Mouse (Mus musculus): ENCODE data around the gene Pou4f1. TPM values are rescaled to one million over a fixed set of nuclear protein-coding genes. Genes with fewer than 3 reads are reported as not detected.

Gene Pou4f1
- total and polyA plus RNA-seq, 3 experiments, result 3.0 to 8.2 TPM; not detected in 1

GRCm38 (mm10) chr14:104465483-104466235, 2.1 kb downstream of the Pou4f1 start:
- no peaks in the 10 kb centered on the region for H3K27me3 ChIP-seq (ENCODE audit: control insufficient read depth in 1 of 2, insufficient read depth in 2 of 2, low read length in 2 of 2)
- peaks cover 13% of the 10 kb centered on the region for H3K79me2 ChIP-seq (ENCODE audit: control insufficient read depth, insufficient read depth, low read length, poor library complexity)
- no peak for TF ChIP-seq TAL1 (IDR thresholded peaks at IDR 0.05; ENCODE audit: low read length)
- no peak for TF ChIP-seq UBTF (IDR thresholded peaks at IDR 0.05; ENCODE audit: borderline replicate concordance, insufficient read depth, low read depth, low read length)
- no peak for TF ChIP-seq KAT2A (conservative IDR thresholded peaks at IDR 0.05; ENCODE audit: low read depth, low read length)
- H3K27ac ChIP-seq (ENCODE audit: control insufficient read depth, low read depth, low read length), result no peak overlapping the region
- H3K36me3 ChIP-seq (ENCODE audit: control insufficient read depth in 1 of 2, insufficient read depth in 2 of 2, low read length in 2 of 2), result peaks cover 0 to 5% of the 10 kb centered on the region in 2 experiments; a peak in 2 of 4 replicates
- H3K9ac ChIP-seq (ENCODE audit: control insufficient read depth, low read depth, low read length, poor library complexity, severe bottlenecking), result no peak overlapping the region
- H3K9me3 ChIP-seq (replicated peaks; ENCODE audit: insufficient read depth, low read length), result no peaks in the 10 kb centered on the region
- peaks cover 2 to 5% of the 10 kb centered on the region in 2 experiments for H3K4me1 ChIP-seq (ENCODE audit: control insufficient read depth in 1 of 2, insufficient read depth in 2 of 2, low read length in 2 of 2)
- H3K4me3 ChIP-seq (ENCODE audit: control insufficient read depth in 1 of 2, insufficient read depth in 1 of 2, low read depth in 2 of 2, low read length in 2 of 2), result no peak overlapping the region
- no peak for DNase-seq (ENCODE audit: low read depth, low spot score)

GRCm38 (mm10) chr14:104464841-104465240, 3.0 kb downstream of the Pou4f1 start:
- no peaks in the 10 kb centered on the region for H3K27me3 ChIP-seq (ENCODE audit: control insufficient read depth in 1 of 2, insufficient read depth in 2 of 2, low read length in 2 of 2)
- DNase-seq (ENCODE audit: low read depth, low spot score), result no peak
- no peak overlapping the region for H3K27ac ChIP-seq (ENCODE audit: control insufficient read depth, low read depth, low read length)
- H3K36me3 ChIP-seq (ENCODE audit: control insufficient read depth in 1 of 2, insufficient read depth in 2 of 2, low read length in 2 of 2), result peaks cover 0 to 5% of the 10 kb centered on the region in 2 experiments; a peak in 2 of 4 replicates
- H3K9ac ChIP-seq (ENCODE audit: control insufficient read depth, low read depth, low read length, poor library complexity, severe bottlenecking), result no peak overlapping the region
- H3K4me3 ChIP-seq (ENCODE audit: control insufficient read depth in 1 of 2, insufficient read depth in 1 of 2, low read depth in 2 of 2, low read length in 2 of 2), result no peak overlapping the region
- peaks cover 13% of the 10 kb centered on the region for H3K79me2 ChIP-seq (ENCODE audit: control insufficient read depth, insufficient read depth, low read length, poor library complexity)
- H3K9me3 ChIP-seq (replicated peaks; ENCODE audit: insufficient read depth, low read length), result no peaks in the 10 kb centered on the region
- peaks cover 2 to 5% of the 10 kb centered on the region in 2 experiments for H3K4me1 ChIP-seq (ENCODE audit: control insufficient read depth in 1 of 2, insufficient read depth in 2 of 2, low read length in 2 of 2)
- TF ChIP-seq GATA1 (IDR thresholded peaks at IDR 0.05; ENCODE audit: low read depth, low read length), result no peak
- TF ChIP-seq BHLHE40 (IDR thresholded peaks at IDR 0.05; ENCODE audit: borderline replicate concordance, low read depth, low read length), result no peak
- TF ChIP-seq UBTF (IDR thresholded peaks at IDR 0.05; ENCODE audit: borderline replicate concordance, insufficient read depth, low read depth, low read length), result no peak
- TF ChIP-seq SMC3 (IDR thresholded peaks at IDR 0.05; ENCODE audit: low read depth, low read length), result no peak
- no peak for TF ChIP-seq JUND (IDR thresholded peaks at IDR 0.05; ENCODE audit: low read depth, low read length)
- TF ChIP-seq NRF1 (IDR thresholded peaks at IDR 0.05; ENCODE audit: insufficient read depth, low read depth, low read length, poor library complexity, severe bottlenecking), result no peak
- no peak for TF ChIP-seq KAT2A (conservative IDR thresholded peaks at IDR 0.05; ENCODE audit: low read depth, low read length)
- TF ChIP-seq MYC (IDR thresholded peaks at IDR 0.05; ENCODE audit: low read depth, low read length), result no peak
- no peak for TF ChIP-seq MYB (IDR thresholded peaks at IDR 0.05; ENCODE audit: low read depth, low read length)
- TF ChIP-seq USF2 (IDR thresholded peaks at IDR 0.05; ENCODE audit: borderline replicate concordance in 1 of 2, insufficient read depth in 1 of 2, low read depth in 1 of 2, low read length in 2 of 2), result no peak
- TF ChIP-seq MAFK (IDR thresholded peaks at IDR 0.05; ENCODE audit: borderline replicate concordance, low read depth, low read length), result no peak
- no peak for TF ChIP-seq ZC3H11A (IDR thresholded peaks at IDR 0.05; ENCODE audit: low read depth, low read length)
- TF ChIP-seq ZNF384 (IDR thresholded peaks at IDR 0.05; ENCODE audit: low read depth, low read length), result no peak
- TF ChIP-seq MEF2A (IDR thresholded peaks at IDR 0.05; ENCODE audit: extremely low read depth, insufficient replicate concordance, low read depth, low read length, poor library complexity, severe bottlenecking), result no peak
- TF ChIP-seq ETS1 (IDR thresholded peaks at IDR 0.05; ENCODE audit: low read depth, low read length), result no peak
- TF ChIP-seq ELF1 (IDR thresholded peaks at IDR 0.05; ENCODE audit: low read depth, low read length), result no peak
- TF ChIP-seq CHD2 (IDR thresholded peaks at IDR 0.05; ENCODE audit: low read length), result no peak
- TF ChIP-seq ZKSCAN1 (IDR thresholded peaks at IDR 0.05; ENCODE audit: low read depth, low read length), result no peak
- no peak for TF ChIP-seq TBP (IDR thresholded peaks at IDR 0.05; ENCODE audit: low read depth, low read length)
- TF ChIP-seq GABPA (IDR thresholded peaks at IDR 0.05; ENCODE audit: low read depth, low read length), result no peak
